Mouse (Mus musculus): ENCODE data around the gene Cfi.

GRCm38 (mm10) chr3:129831035-129831568 lies 4.6 kb upstream of the Cfi start, which contains the start of gene Gar1:
- no peak for TF ChIP-seq GATA1 (IDR thresholded peaks at IDR 0.05; ENCODE audit: low read length)
- TF ChIP-seq TAL1 (IDR thresholded peaks at IDR 0.05; ENCODE audit: low read length), result no peak
